Mouse (Mus musculus) spleen, adult 2 months (tissue): ENCODE data around the gene Abhd6.

ENCODE experiments used
- CTCF ChIP-seq: fragments of 200-500 bp; IDR thresholded peaks from 2 replicates; pipeline ENCODE4 v1.5.1; 2011; ENCODE audit warnings: mild to moderate bottlenecking, inconsistent platforms; ENCODE audit not compliant: insufficient read depth, insufficient read length, insufficient replicate concordance; ENCODE audit errors: extremely low read depth
- POLR2A ChIP-seq: fragments of 200-500 bp; IDR thresholded peaks from 2 replicates; pipeline ENCODE4 v1.6.1; 2011; ENCODE audit warnings: low read depth, low read length, inconsistent platforms

DNA sequence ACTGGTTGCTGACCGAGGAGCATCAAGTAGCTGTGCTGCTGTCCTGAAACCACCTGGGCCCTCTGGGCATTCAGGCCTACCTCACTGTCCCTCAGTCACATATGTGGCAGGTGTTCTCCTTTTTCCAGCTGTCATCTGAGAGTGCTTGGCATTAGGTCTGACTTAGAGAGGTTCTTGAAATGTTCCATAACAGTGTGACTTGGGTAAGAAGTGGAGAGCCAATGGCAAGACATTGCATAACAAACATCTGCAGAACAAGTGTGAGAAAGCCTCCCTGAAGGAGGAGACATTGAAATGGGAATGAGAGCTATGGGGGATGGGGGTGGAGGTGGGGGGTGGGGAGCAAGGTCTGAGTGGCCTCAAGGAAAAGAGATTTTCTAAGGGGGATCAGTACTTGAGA is 80.2 kb downstream of the Abhd6 start:
- TF ChIP-seq CTCF (no peak), POLR2A (no peak)
